Mouse (Mus musculus): ENCODE measurements around the gene Lrwd1. TPM values are rescaled to one million over a fixed set of nuclear protein-coding genes. Genes with fewer than 3 reads are reported as not detected.
A peak's percentile ranks its signal among the peaks of the same experiment; 100 is the strongest.

Lrwd1 gene
- total RNA-seq, 2 experiments from 2014 or later, result 14.5 to 17.3 TPM

DNA sequence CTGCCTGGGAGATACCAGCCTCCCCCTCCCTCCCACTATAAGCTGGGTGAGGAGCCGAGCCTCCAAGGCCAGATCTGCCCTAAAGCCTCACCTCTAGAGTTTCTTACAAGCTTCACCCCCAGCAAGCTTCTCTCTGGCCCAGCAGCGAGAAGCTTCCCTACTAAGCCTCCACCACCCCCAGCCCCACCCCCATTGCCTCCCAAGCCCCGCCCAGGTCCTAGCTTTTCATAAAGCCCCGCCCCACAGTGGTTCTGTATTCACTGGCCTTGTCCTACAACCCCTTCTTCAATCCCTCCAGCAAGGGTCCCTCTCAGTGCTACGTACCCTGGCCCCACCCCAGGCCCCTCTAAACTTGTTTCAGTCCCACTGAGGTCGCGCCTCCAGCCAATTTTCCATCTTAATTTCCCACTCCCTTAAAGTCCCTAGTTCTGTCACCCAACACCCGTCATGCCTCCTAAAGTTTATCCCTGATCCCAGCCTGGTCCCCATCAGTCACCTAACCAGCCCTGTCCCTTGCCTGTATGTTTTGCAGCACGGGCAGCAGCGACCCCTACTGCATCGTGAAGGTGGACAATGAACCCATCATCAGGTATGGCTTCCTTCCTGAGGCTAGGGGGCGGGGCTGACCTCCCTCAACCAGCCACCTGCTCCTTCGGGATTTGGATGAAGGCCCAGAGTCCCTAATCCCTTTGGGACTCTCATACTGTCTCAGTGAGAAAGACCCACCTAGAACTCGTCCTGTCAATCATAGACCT is 46.9 kb downstream of the Lrwd1 start:
- no peak for DNase-seq

DNA sequence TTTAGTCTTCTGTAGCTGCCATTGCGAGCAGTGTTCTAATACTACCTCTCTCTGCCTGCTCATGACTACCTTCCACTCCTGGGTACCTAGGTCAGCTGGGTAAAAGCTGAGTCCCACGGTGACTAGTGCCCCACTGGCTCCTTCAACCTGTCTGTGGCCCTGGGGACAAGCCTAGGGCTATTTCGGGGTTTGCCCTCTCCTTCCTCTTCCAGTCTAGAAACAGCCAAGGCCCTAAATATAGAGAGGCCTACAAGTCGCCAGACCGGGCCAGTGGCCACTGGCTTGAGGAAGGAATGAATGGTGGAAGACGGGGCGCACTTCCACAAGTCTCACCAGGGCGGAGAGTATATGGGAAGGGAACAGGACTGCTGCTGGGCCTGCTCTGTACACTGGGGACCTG is 49.6 kb downstream of the Lrwd1 start:
- no peak for DNase-seq

DNA sequence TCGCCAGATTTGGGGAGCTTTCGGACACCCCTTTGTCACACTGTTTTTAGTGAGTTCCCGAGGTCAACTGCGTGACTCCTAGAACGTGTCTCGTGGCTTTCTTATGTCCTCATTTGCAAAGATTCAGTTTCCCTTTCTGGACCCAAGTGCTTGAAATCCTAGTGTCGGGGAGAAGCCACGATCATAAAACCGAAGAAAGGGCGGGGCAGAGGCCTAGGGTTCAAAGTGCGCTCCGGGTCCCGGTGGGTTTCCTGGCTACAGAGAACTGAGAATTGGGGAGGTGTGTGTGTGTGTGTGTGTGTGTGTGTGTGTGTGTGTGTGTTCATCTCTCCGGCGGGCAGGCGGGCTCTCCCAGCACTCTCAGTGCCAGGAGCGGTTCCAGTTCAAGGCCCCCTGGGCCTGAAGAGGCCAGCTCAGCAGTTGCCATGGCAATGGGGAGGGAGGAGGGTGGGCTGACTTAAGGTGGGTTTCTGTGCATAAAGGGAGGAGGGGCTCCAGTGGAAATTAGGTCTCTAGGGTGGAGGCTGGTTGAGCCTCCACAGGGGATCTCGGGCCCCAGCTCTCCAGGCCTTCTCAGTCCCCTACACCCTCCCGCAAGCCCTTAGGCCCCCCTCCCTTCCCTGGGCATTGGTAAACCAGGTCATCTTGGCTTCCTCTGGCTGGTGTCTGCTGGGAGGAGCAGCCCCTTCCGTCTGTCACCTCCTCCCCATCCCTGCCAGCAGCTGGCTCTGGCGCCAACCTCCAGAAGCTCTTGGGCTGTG is 50.8 kb downstream of the Lrwd1 start:
- DNase-seq, result no peak

DNA sequence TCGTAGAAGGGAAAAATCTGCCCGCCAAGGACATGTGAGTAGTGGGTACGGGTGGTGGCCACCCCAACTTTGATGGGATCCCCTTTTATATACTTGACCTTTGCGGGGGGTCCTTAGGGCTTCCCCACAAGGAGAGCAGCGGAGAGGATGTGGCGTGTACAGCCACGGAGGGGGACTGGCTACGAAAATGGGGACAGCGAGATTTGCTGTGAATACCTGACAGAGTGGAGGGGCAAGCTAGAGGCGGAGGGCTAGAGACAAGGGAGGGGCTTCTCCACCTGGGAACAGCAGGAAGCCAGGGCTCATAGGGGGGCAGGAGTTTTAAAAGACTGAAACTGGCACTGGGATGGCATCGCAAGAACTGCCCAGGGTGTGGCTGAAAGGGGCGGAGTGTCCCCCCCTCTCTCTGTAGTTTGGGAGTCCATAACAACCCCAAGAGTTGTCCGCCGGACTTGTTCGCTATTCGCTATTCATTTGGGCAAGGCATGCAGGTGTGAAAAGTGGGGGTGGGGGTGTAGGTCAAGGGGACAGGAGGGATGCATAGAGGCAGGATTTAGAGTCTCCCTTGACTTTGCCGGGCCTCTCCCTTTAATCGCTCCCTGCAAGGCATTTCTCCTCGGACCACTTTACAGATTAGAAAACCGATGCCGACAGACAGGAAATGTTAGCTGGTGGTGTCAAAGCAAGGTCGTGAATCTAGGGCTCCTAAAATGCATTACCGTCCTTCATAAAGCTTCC is 51.6 kb downstream of the Lrwd1 start:
- no peak for DNase-seq

DNA sequence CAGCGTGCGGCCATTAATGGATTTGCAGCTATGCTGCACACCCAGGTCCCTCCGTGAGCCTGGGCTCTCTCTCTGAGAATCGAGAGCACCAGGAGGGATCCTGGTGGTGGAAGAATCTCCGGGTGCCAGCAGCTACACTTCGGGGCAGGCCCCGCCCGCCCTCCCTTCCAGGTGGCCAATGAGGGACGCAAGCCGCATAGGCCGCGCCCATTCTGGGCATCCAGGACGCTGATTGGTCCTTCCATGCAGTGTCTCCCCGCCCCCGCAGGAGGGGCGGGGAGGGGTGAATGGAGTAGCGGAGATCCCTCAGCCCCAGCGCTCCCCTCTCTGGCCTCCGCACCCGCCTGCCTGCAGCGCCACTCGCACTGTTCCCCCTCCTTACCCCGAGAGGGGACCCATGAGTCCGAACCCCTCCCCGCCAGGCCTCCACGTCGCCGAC is 52.2 kb downstream of the Lrwd1 start, which contains the start of gene Rasa4:
Gene Rasa4 (plus strand): TSS at position 248 of the 439 bp plus-strand sequence.
- peak; percentile 86 to 89 for DNase-seq

GRCm38 (mm10) chr5:136082345-136082744 is 53.5 kb downstream of the Lrwd1 start:
- DNase-seq, result no peak

DNA sequence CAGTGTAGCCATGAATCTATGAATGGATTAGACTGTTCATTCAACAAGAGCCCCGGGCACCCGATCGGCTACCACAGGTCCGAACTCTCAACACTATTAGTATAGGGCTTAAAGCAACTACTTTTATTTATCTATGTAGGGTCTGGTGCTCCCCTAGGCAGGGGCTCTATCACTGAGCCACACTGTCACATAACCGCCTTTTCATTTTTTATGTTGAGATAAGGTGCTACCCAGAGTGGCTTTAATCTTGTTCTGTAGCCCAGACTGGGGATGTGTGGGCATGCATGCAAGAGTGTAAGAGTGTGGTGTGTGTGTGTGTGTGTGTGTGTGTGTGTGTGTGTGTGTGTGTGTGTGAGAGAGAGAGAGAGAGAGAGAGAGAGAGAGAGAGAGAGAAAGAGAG is 57.7 kb downstream of the Lrwd1 start:
- no peak for DNase-seq

GRCm38 (mm10) chr5:136077001-136077550 is 58.8 kb downstream of the Lrwd1 start:
- DNase-seq, result no peak

DNA sequence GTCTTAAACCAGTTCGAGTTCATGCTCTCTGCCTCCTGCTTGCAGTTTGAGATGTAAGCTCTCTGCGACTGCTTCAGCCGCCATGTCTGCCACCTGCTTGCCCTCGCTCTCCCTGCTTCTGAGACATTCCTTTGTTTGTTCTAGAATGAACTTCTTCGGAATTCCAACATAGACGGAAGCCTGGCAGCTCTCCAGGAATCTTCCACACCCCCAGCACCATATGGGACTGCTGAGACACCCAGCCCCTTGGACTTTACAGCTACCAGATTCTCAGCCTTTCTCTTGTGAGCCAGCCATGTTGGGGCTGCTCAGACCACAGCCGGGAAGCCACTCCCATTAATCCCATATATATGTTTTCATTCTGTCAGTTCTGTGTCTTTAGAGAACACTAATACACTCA is 59.6 kb downstream of the Lrwd1 start:
- peak in 1 of 2 experiments; percentile 15 for DNase-seq

DNA sequence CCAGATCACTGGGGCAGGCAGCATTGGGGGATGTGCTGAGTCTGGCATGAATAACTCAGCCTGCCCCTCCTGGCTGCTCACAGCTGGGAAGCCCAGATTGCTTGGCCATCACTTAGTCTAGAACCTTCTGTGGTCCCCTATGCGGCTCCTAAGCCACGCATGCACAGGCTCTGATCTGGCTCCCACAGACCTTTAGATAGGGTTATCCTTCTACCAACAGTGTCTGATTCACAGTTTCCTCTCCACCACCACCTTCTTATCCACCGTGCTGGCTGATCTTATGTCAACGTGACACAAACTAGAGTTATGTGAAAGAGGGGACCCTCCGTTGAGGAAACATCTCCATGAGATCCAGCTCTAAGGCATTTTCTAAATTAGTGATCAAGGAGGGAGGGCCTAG is 60.8 kb downstream of the Lrwd1 start:
- no peak for DNase-seq

GRCm38 (mm10) chr5:136073526-136073925 is 62.3 kb downstream of the Lrwd1 start:
- no peak for DNase-seq

DNA sequence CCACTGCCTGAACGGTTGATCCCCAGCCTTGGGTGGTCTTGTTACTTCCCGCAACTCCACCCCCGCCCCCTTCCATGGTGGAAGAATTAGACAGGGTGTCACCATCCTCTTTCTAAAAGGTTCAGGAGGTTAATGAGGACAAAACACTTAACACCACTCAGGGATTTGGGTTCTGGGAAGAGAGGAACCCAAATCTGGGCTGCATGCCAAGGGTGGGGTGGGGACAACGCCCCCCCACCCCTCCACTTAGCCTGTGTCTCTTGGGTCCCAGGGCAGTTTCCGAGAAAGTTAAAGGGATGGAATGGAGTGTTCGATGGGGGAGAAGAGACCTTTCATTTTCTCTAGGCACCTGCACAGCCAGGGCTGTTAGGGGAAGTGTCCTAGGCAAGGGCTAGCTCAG is 62.8 kb downstream of the Lrwd1 start:
- no peak for DNase-seq

Small RNA genes within 50 kb of the gene (microRNA-seq; reads per million reads assigned to microRNA genes)
- gene Mir7035, result 0.30 to 0.85 reads per million in 2 experiments

Other genes with a start within 250 kb of the Lrwd1 start
- 10 to 100 TPM; 19.2 to 28.1 TPM for gene Hspb1, start 248.2 kb downstream of the Lrwd1 start, total RNA-seq (2021)
- 1,000 to 10,000 TPM; 1,259 to 1,347 TPM for gene Ywhag, start 201.5 kb downstream of the Lrwd1 start, total RNA-seq (2021)
- gene Ssc4d, start 161.5 kb downstream of the Lrwd1 start, total RNA-seq (2021), result 1 to 10 TPM; 1.4 to 1.7 TPM
- gene Zp3, start 156.0 kb downstream of the Lrwd1 start, total RNA-seq (2021), result not detected
- 1 to 10 TPM; 7.9 to 8.0 TPM for gene Dtx2, start 141.3 kb downstream of the Lrwd1 start, total RNA-seq (2021)
- not detected for gene Upk3b, start 97.6 kb downstream of the Lrwd1 start, total RNA-seq (2021)
- not detected for gene Upk3bl, start 81.6 kb downstream of the Lrwd1 start, total RNA-seq (2021)
- gene Rasa4, start 52.2 kb downstream of the Lrwd1 start, total RNA-seq (2021), result 1 to 10 TPM; 2.2 to 3.2 TPM
- gene Polr2j, start 19.4 kb downstream of the Lrwd1 start, total RNA-seq (2021), result 10 to 100 TPM; 64.0 to 75.6 TPM
- 10 to 100 TPM in 1 of 2 experiments, 1 to 10 TPM in 1; 9.8 to 10.2 TPM for gene Alkbh4, start 72 bp upstream of the Lrwd1 start, total RNA-seq (2021)
- gene Orai2, start 34.6 kb upstream of the Lrwd1 start, total RNA-seq (2021), result 100 to 1,000 TPM; 144 to 145 TPM
- 10 to 100 TPM; 35.2 to 41.4 TPM for gene Prkrip1, start 62.9 kb upstream of the Lrwd1 start, total RNA-seq (2021)
- 1 to 10 TPM; 5.0 to 6.6 TPM for gene Sh2b2, start 110.5 kb upstream of the Lrwd1 start, total RNA-seq (2021)

Measured in layer of hippocampus, postnatal 36 days (tissue).